Mouse (Mus musculus): ENCODE results near the gene Ddi2.

Ddi2 gene

GRCm38 (mm10) chr4:141751419-141752075, 28.3 kb upstream of the Ddi2 start:
- TF ChIP-seq GATA4 (IDR thresholded peaks at IDR 0.05; ENCODE audit: insufficient replicate concordance, low read length) = no peak

DNA sequence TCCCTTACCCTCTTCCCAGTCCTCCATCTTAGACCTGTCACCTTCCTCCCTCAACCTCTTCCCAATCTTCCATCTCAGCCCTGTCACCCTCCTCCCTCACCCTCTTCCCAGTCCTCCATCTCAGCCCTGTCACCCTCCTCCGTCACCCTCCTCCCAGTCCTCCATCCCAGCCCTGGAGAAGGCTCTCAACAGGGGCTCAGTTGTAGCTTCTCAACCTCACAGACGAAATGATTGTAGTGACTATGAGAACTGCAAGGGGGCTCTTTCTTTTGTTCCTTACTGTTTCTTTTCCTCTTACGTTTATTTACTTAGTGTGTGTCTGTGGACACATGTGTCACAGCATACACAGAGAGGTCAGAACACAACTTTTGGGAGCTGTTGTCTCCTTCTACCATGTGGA, 27.6 kb upstream of the Ddi2 start:
- no peak for TF ChIP-seq GATA4 (IDR thresholded peaks at IDR 0.05; ENCODE audit: insufficient replicate concordance, low read length)

DNA sequence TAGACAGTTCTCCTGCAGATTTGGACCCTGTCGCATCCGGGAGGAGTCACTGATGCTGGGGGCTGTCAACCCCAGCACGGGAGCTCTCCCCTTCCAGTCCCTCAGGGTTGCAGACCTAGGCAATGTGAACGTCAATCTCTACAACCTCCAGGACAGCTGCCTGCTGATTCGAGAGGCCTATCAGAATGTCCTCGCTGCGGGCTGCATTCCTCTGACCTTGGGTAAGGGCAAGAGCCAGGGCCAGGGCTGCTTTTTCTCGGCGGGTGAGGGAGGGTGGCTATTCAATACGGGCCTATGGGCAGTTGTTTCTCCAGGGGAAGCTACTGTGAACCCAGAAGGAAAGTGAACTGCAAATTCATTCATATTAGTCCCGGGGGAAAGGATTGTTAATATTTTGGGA, 26.3 kb upstream of the Ddi2 start:
- no peak for TF ChIP-seq GATA4 (IDR thresholded peaks at IDR 0.05; ENCODE audit: insufficient replicate concordance, low read length)

GRCm38 (mm10) chr4:141746578-141747346, 23.5 kb upstream of the Ddi2 start, which contains the start of gene Agmat:
Agmat (plus strand) TSS chr4:141746672.
- no peak for TF ChIP-seq GATA4 (IDR thresholded peaks at IDR 0.05; ENCODE audit: insufficient replicate concordance, low read length)

DNA sequence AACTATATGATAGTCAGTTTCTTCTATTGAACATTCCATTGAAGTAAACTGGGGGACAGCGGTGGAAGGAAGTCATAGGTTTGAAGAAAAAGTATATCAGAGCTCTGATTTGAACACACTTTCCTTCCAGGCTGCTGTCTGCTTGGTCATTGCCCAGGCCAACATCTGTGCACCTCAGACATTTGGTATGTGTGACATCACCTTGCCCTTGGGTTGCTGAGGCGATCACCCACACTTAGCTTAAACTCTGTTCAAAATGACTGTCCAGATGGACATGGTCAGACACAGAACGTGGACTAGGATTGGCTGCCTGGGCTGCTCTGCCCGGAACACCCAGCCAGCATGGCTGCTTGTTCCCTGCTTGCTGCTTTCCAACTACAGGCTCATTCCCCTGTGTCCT, 19.2 kb upstream of the Ddi2 start:
- TF ChIP-seq GATA4 (IDR thresholded peaks at IDR 0.05; ENCODE audit: insufficient replicate concordance, low read length) = no peak

DNA sequence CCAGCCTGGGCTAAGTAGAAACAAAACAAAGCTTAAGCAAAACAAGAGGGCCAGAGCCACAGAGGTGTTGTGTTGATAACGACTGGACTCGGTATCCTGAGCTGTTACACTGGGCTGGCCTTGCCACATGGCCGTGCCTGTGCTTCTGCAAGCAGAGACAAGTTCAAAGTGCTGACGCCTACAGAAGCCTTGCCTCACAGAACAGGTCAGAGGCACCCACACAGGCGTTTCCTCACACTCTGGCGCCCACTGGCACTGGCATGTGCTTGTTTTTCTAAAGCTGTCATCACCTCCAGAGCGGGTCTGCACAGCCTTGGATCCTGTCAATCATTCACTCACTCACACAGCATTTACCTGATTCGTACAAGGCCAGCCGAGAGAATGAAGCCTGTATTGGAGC, 18.6 kb upstream of the Ddi2 start:
- peak; percentile 55; the same call in 1 of the 2 replicates for TF ChIP-seq GATA4 (IDR thresholded peaks at IDR 0.05; ENCODE audit: insufficient replicate concordance, low read length)

DNA sequence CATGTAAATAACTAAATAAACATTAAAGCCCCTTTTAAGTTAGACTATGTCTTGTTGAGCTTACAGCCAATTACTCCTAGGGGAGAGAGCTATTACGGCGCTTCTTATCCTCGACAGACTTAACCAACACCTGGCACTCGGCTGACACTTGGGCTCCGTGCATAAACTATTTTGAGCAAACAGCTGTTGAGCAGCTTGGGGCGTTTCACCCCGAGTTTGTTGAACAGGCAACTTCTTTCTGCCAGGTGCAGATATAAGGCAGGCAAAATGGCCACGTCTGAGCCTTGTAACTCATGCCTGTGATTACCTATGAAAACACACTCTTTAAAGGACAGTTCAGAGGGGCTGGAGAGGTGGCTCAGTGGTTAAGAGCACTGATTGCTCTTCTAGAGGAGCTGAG, 14.8 kb upstream of the Ddi2 start:
- TF ChIP-seq GATA4 (IDR thresholded peaks at IDR 0.05; ENCODE audit: insufficient replicate concordance, low read length) = no peak

DNA sequence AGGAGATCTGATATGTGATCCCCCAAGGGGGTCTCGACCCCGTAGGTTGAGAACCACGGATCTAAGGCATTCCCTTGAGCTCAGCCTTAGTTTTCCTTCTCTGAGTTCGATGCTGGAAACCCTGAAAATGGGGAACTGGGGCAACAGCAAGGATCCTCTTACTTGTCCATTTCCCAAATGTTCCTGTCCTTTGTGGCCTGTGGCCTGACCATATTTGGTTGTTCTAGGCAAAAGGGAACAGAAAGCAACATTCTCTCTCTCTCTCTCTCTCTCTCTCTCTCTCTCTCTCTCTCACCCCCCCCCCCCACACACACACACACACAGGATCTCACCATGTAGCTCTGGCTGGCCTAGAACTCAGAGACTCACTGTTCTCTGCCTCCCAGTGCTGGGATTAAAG, 13.6 kb upstream of the Ddi2 start:
- no peak for TF ChIP-seq GATA4 (IDR thresholded peaks at IDR 0.05; ENCODE audit: insufficient replicate concordance, low read length)

DNA sequence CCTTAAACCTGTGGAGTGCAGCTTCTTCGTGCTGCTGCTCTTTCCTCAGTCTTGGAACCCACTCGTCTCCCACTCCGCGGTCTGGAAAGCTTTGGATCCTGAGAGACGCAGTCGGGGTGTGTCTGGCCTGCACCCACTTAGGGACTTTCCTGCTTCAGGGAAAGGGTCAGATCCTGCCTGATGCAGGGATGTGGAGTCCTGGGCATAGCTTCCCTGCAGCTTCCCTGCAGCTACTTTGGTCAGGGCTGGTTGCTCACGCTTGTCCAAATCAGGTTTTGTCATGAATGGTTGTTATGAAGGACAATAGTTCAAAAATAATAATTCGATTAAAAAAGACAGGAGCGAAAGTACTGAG, 12.0 kb upstream of the Ddi2 start:
- no peak for TF ChIP-seq GATA4 (IDR thresholded peaks at IDR 0.05; ENCODE audit: insufficient replicate concordance, low read length)

- TF ChIP-seq GATA4 (IDR thresholded peaks at IDR 0.05; ENCODE audit: insufficient replicate concordance, low read length) = no peak
These were observed 11.4 kb upstream of the Ddi2 start for GRCm38 (mm10) chr4:141734446-141735205.

DNA sequence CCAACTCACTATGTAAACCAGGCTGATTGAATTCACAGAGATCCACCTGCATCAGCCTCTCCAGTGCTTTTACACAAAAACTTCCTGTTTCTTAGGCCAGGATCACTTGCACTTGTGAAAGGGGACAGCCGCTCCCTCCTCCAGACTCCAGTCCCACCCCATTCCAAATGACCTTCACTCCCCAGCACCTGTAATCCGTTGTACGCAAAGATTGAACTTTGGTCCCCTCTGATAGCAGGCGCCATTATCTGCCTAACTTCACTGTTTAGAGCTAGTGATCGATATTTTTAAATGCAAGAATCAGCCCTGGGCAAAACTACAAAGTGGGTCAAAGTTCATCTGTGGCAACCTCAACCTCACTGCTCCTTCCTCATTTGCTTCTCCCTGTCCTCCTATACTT, 8.5 kb upstream of the Ddi2 start:
- TF ChIP-seq GATA4 (IDR thresholded peaks at IDR 0.05; ENCODE audit: insufficient replicate concordance, low read length) = peak; percentile 95

GRCm38 (mm10) chr4:141730401-141730800, 7.2 kb upstream of the Ddi2 start:
- no peak for TF ChIP-seq GATA4 (IDR thresholded peaks at IDR 0.05; ENCODE audit: insufficient replicate concordance, low read length)

DNA sequence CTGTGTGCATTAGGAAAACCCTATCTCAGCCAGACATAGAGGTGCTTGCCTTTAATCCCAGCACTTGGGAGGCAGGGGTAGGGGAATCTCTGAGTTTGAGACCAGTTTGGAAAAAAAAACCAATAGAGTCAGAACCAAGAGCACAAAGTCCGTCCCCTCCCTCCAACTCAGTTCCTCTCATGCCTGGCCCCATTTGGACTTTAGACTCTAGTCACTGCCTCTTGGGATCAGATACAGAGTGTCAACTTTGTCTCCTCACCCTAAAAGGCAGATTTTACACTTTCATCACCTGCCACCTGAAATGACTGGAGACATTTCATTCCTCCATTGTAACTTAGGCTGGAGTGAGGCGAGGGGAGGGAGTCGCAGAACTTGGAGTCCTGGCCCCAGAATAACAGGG, 6.0 kb upstream of the Ddi2 start:
- TF ChIP-seq GATA4 (IDR thresholded peaks at IDR 0.05; ENCODE audit: insufficient replicate concordance, low read length) = peak; percentile 84; the same call in 1 of the 2 replicates

- peak; percentile 84 for TF ChIP-seq GATA4 (IDR thresholded peaks at IDR 0.05; ENCODE audit: insufficient replicate concordance, low read length)
These were observed 2.5 kb upstream of the Ddi2 start for GRCm38 (mm10) chr4:141725738-141726137.

DNA sequence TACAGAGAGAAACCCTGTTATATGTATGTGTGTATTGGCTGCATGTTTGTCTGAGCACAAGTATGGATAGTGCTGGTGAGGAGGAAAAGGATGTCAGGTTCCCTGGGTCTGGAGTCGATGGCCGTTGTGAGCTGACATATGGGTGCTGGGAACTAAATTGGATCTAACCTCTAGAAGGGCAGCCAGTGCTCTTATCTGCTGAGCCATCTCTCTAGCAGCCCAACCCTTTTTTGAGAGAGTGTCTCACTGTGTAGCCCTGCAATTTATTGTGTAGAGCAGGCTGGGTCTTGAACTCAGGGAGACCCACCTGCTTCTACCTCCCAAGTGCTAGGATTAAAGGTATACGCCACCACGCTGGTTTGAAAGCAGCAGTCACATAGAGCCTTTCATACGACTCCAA, 2.1 kb upstream of the Ddi2 start:
- TF ChIP-seq GATA4 (IDR thresholded peaks at IDR 0.05; ENCODE audit: insufficient replicate concordance, low read length) = peak; percentile 28; the same call in 1 of the 2 replicates

- no peak for TF ChIP-seq GATA4 (IDR thresholded peaks at IDR 0.05; ENCODE audit: insufficient replicate concordance, low read length)
These were observed 1.4 kb upstream of the Ddi2 start for GRCm38 (mm10) chr4:141724594-141724993.
